Mouse (Mus musculus): Measurements from ENCODE around the gene Elfn2. TPM values are rescaled to one million over a fixed set of nuclear protein-coding genes. Genes with fewer than 3 reads are reported as not detected.
A peak's percentile ranks its signal among the peaks of the same experiment; 100 is the strongest.

The Elfn2 gene
- polyA plus RNA-seq, 1 experiment from 2014 or later, result 0.13 TPM

GRCm38 (mm10) chr15:78730315-78731049 lies 11.9 kb upstream of the Elfn2 start:
- no peaks in the 10 kb centered on the region for H3K9me3 ChIP-seq (replicated peaks; ENCODE audit: low read length)
- no peak for TF ChIP-seq CTCF (IDR thresholded peaks at IDR 0.05; ENCODE audit: low read depth)
- WGBS, result 82% methylated on average over 12 of the region's 12 CpGs
- no peaks in the 10 kb centered on the region for H3K27me3 ChIP-seq (ENCODE audit: insufficient read depth, low read length)
- no peaks in the 10 kb centered on the region for H3K4me1 ChIP-seq (replicated peaks; ENCODE audit: insufficient read depth, low read length)
- H3K27ac ChIP-seq, result no peak overlapping the region
- DNase-seq (ENCODE audit: low spot score) (no peak), ATAC-seq (replicated peaks; ENCODE audit: low FRiP score, low read depth) (no peak)
- H3K9ac ChIP-seq (ENCODE audit: low read depth, low read length), result no peak overlapping the region
- no peak overlapping the region for H3K4me3 ChIP-seq (replicated peaks; ENCODE audit: low read depth, low read length)
- H3K4me2 ChIP-seq (ENCODE audit: low read length), result no peak overlapping the region
- no peaks in the 10 kb centered on the region for H3K36me3 ChIP-seq (ENCODE audit: insufficient read depth, low read length)

- ATAC-seq (replicated peaks; ENCODE audit: low FRiP score, low read depth) (no peak), DNase-seq (ENCODE audit: low spot score) (no peak)
- Histone ChIP-seq H3K4me1 (replicated peaks; ENCODE audit: insufficient read depth, low read length) (no peaks in the 10 kb centered on the region), H3K4me3 (replicated peaks; ENCODE audit: low read depth, low read length) (no peak overlapping the region), H3K27ac (no peak overlapping the region), H3K36me3 (ENCODE audit: insufficient read depth, low read length) (no peaks in the 10 kb centered on the region), H3K4me2 (ENCODE audit: low read length) (no peak overlapping the region), H3K9me3 (replicated peaks; ENCODE audit: low read length) (no peaks in the 10 kb centered on the region), H3K27me3 (ENCODE audit: insufficient read depth, low read length) (peaks cover 4% of the 10 kb centered on the region; the same call in 1 of the 2 replicates), H3K9ac (ENCODE audit: low read depth, low read length) (no peak overlapping the region)
- TF ChIP-seq CTCF (IDR thresholded peaks at IDR 0.05; ENCODE audit: low read depth), result no peak
- 44% methylated on average over 7 of the region's 7 CpGs for WGBS
These were observed 8.1 kb upstream of the Elfn2 start for GRCm38 (mm10) chr15:78726697-78727096.

- H3K9ac ChIP-seq (ENCODE audit: low read depth, low read length), result no peak overlapping the region
- H3K4me2 ChIP-seq (ENCODE audit: low read length), result no peak overlapping the region
- H3K4me3 ChIP-seq (replicated peaks; ENCODE audit: low read depth, low read length), result no peak overlapping the region
- no peak for ATAC-seq (replicated peaks; ENCODE audit: low FRiP score, low read depth)
- peaks cover 42% of the 10 kb centered on the region for H3K27me3 ChIP-seq (ENCODE audit: insufficient read depth, low read length)
- peaks cover 8% of the 10 kb centered on the region for H3K4me1 ChIP-seq (replicated peaks; ENCODE audit: insufficient read depth, low read length)
- no peak overlapping the region for H3K27ac ChIP-seq
- TF ChIP-seq CTCF (IDR thresholded peaks at IDR 0.05; ENCODE audit: low read depth), result no peak
- DNase-seq (ENCODE audit: low spot score), result no peak
- 72% methylated on average over 7 of the region's 7 CpGs for WGBS
- no peaks in the 10 kb centered on the region for H3K36me3 ChIP-seq (ENCODE audit: insufficient read depth, low read length)
- H3K9me3 ChIP-seq (replicated peaks; ENCODE audit: low read length), result no peaks in the 10 kb centered on the region
These were observed 2.0 kb upstream of the Elfn2 start for GRCm38 (mm10) chr15:78720532-78720931.

GRCm38 (mm10) chr15:78720094-78720493 lies 1.5 kb upstream of the Elfn2 start:
- H3K36me3 ChIP-seq (ENCODE audit: insufficient read depth, low read length), result no peaks in the 10 kb centered on the region
- DNase-seq (ENCODE audit: low spot score), result peak; percentile 83
- peaks cover 8% of the 10 kb centered on the region for H3K4me1 ChIP-seq (replicated peaks; ENCODE audit: insufficient read depth, low read length)
- no peak overlapping the region for H3K9ac ChIP-seq (ENCODE audit: low read depth, low read length)
- 4% methylated on average over 16 of the region's 16 CpGs for WGBS
- no peak overlapping the region for H3K27ac ChIP-seq
- peaks cover 43% of the 10 kb centered on the region for H3K27me3 ChIP-seq (ENCODE audit: insufficient read depth, low read length)
- ATAC-seq (replicated peaks; ENCODE audit: low FRiP score, low read depth), result no peak
- TF ChIP-seq CTCF (IDR thresholded peaks at IDR 0.05; ENCODE audit: low read depth), result peak; percentile 74
- H3K9me3 ChIP-seq (replicated peaks; ENCODE audit: low read length), result no peaks in the 10 kb centered on the region
- H3K4me2 ChIP-seq (ENCODE audit: low read length), result no peak overlapping the region
- H3K4me3 ChIP-seq (replicated peaks; ENCODE audit: low read depth, low read length), result no peak overlapping the region

GRCm38 (mm10) chr15:78719416-78719815 lies 845 bp upstream of the Elfn2 start:
- H3K4me2 ChIP-seq (ENCODE audit: low read length), result no peak overlapping the region
- H3K4me1 ChIP-seq (replicated peaks; ENCODE audit: insufficient read depth, low read length), result peaks cover 8% of the 10 kb centered on the region
- no peak for ATAC-seq (replicated peaks; ENCODE audit: low FRiP score, low read depth)
- WGBS, result 4% methylated on average over 14 of the region's 14 CpGs
- DNase-seq (ENCODE audit: low spot score), result peak; percentile 6
- no peak overlapping the region for H3K9ac ChIP-seq (ENCODE audit: low read depth, low read length)
- no peak overlapping the region for H3K27ac ChIP-seq
- TF ChIP-seq CTCF (IDR thresholded peaks at IDR 0.05; ENCODE audit: low read depth), result no peak
- H3K36me3 ChIP-seq (ENCODE audit: insufficient read depth, low read length), result no peaks in the 10 kb centered on the region
- peaks cover 43% of the 10 kb centered on the region for H3K27me3 ChIP-seq (ENCODE audit: insufficient read depth, low read length)
- H3K4me3 ChIP-seq (replicated peaks; ENCODE audit: low read depth, low read length), result no peak overlapping the region
- H3K9me3 ChIP-seq (replicated peaks; ENCODE audit: low read length), result no peaks in the 10 kb centered on the region

- ATAC-seq (replicated peaks; ENCODE audit: low FRiP score, low read depth) (no peak), DNase-seq (ENCODE audit: low spot score) (no peak)
- no peaks in the 10 kb centered on the region for H3K36me3 ChIP-seq (ENCODE audit: insufficient read depth, low read length)
- WGBS, result 42% methylated on average over 13 of the region's 13 CpGs
- H3K9ac ChIP-seq (ENCODE audit: low read depth, low read length), result no peak overlapping the region
- no peak for TF ChIP-seq CTCF (IDR thresholded peaks at IDR 0.05; ENCODE audit: low read depth)
- no peaks in the 10 kb centered on the region for H3K9me3 ChIP-seq (replicated peaks; ENCODE audit: low read length)
- H3K4me1 ChIP-seq (replicated peaks; ENCODE audit: insufficient read depth, low read length), result peaks cover 13% of the 10 kb centered on the region
- H3K27me3 ChIP-seq (ENCODE audit: insufficient read depth, low read length), result peaks cover 63% of the 10 kb centered on the region
- no peak overlapping the region for H3K4me3 ChIP-seq (replicated peaks; ENCODE audit: low read depth, low read length)
- H3K4me2 ChIP-seq (ENCODE audit: low read length), result no peak overlapping the region
- no peak overlapping the region for H3K27ac ChIP-seq
These were observed 1.6 kb downstream of the Elfn2 start for GRCm38 (mm10) chr15:78716936-78717335.
